Mouse (Mus musculus): ENCODE measurements around the gene Grik3.

GRCm38 (mm10) chr4:125598677-125599076, 108.2 kb downstream of the Grik3 start:
- TF ChIP-seq CTCF (IDR thresholded peaks at IDR 0.05; ENCODE audit: borderline replicate concordance, insufficient read depth, low read length) = no peak
- no peak for TF ChIP-seq POLR2A (IDR thresholded peaks at IDR 0.05; ENCODE audit: low read depth, low read length)

Data from embryonic fibroblast, embryonic 13.5 days (primary cell).